In the genomic region with DNA sequence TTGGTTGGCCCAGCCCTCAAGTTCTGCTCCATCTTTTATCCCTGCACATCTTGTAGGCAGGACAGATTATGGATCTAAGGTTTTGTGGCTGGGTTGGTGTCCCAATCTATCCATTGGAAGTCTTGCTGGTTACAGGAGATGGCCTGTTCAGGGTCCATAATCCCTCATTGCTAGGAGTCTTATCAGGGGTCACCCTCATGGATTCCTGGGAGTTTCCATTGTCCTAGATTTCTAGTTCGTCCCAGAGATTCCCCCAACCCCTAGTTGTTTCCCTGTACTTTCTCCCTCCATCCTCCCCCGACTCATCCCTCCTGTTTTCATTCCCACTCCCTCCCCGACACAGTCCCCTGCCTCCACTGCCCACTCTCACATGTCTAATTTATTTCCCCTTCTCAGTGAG, we compare ENCODE assay signal across 18 mouse cellular contexts.
"Had no signal": no experiment of that assay in that cellular context is flagged by ENCODE, and none has a peak within 500 bp of the region (broad histone marks: within the 10 kb centered on the region; RNA-seq: fewer than 3 reads in every experiment).

No protein-coding gene starts in this region.

- H3K27me3 ChIP-seq: midbrain, embryonic 12.5 days; neural tube, embryonic 13.5 days; neural tube, embryonic 15.5 days had no signal

- H3K4me1 ChIP-seq: midbrain, embryonic 10.5 days; midbrain, embryonic 12.5 days; neural tube, embryonic 13.5 days; neural tube, embryonic 15.5 days had no signal

- H3K4me3 ChIP-seq: midbrain, embryonic 10.5 days; midbrain, embryonic 12.5 days; myocyte; neural tube, embryonic 13.5 days; neural tube, embryonic 15.5 days had no signal

- H3K4me2 ChIP-seq: lung, embryonic 14.5 days; midbrain, embryonic 12.5 days; neural tube, embryonic 13.5 days; neural tube, embryonic 15.5 days had no signal

- H3K27ac ChIP-seq: midbrain, embryonic 10.5 days; midbrain, embryonic 12.5 days; neural tube, embryonic 13.5 days; neural tube, embryonic 15.5 days had no signal

- ATAC-seq: midbrain, embryonic 16.5 days had no signal

- H3K9ac ChIP-seq: lung, embryonic 14.5 days; midbrain, embryonic 12.5 days; neural tube, embryonic 13.5 days; neural tube, embryonic 15.5 days had no signal

- H3K9me3 ChIP-seq: midbrain, embryonic 10.5 days; midbrain, embryonic 12.5 days; neural tube, embryonic 13.5 days; neural tube, embryonic 15.5 days had no signal

- DNase-seq: lung, embryonic 14.5 days; lung, postnatal 10 days; lung, postnatal 4 days; midbrain, embryonic 14.5 days; retina, postnatal 1 day; right cerebral cortex, adult 18-20 months; right cerebral cortex, postnatal 25 days; right cerebral cortex, postnatal 4 days; spleen, adult 18-20 months; thymus, adult 18-20 months; thymus, postnatal 14 days; thymus, postnatal 36 days had no signal
